Mouse (Mus musculus): Measurements from ENCODE around the gene Agxt2. TPM values are rescaled to one million over a fixed set of nuclear protein-coding genes. Genes with fewer than 3 reads are reported as not detected.

The Agxt2 gene
- polyA plus RNA-seq, 1 experiment from 2014 or later = not detected

- no peak overlapping the region for H3K4me3 ChIP-seq (ENCODE audit: low read length)
- no peak overlapping the region for H3K9ac ChIP-seq (ENCODE audit: low read depth, low read length)
- H3K27me3 ChIP-seq (replicated peaks; ENCODE audit: control insufficient read depth, insufficient read depth, low read length) = no peaks in the 10 kb centered on the region
- no peak overlapping the region for H3K27ac ChIP-seq (ENCODE audit: low read depth, low read length)
- H3K4me2 ChIP-seq (ENCODE audit: low read length) = no peak overlapping the region
- WGBS = 88% methylated on average over 3 of the region's 3 CpGs
- no peaks in the 10 kb centered on the region for H3K4me1 ChIP-seq (ENCODE audit: control insufficient read depth, insufficient read depth, low read depth, low read length)
- H3K9me3 ChIP-seq (ENCODE audit: control insufficient read depth, low read length) = no peaks in the 10 kb centered on the region
- H3K36me3 ChIP-seq (ENCODE audit: control insufficient read depth, insufficient read depth, low read length) = no peaks in the 10 kb centered on the region
- no peak for ATAC-seq
These were observed 17.1 kb downstream of the Agxt2 start for GRCm38 (mm10) chr15:10375404-10375803.

- H3K4me2 ChIP-seq (ENCODE audit: low read length) = no peak overlapping the region
- H3K4me3 ChIP-seq (ENCODE audit: low read length) = no peak overlapping the region
- H3K27me3 ChIP-seq (replicated peaks; ENCODE audit: control insufficient read depth, insufficient read depth, low read length) = no peaks in the 10 kb centered on the region
- ATAC-seq = no peak
- 93% methylated on average over 4 of the region's 4 CpGs for WGBS
- H3K4me1 ChIP-seq (ENCODE audit: control insufficient read depth, insufficient read depth, low read depth, low read length) = no peaks in the 10 kb centered on the region
- H3K9ac ChIP-seq (ENCODE audit: low read depth, low read length) = no peak overlapping the region
- no peaks in the 10 kb centered on the region for H3K9me3 ChIP-seq (ENCODE audit: control insufficient read depth, low read length)
- H3K36me3 ChIP-seq (ENCODE audit: control insufficient read depth, insufficient read depth, low read length) = no peaks in the 10 kb centered on the region
- H3K27ac ChIP-seq (ENCODE audit: low read depth, low read length) = no peak overlapping the region
These were observed 20.1 kb downstream of the Agxt2 start for GRCm38 (mm10) chr15:10378338-10378959.

- no peaks in the 10 kb centered on the region for H3K27me3 ChIP-seq (replicated peaks; ENCODE audit: control insufficient read depth, insufficient read depth, low read length)
- no peak for ATAC-seq
- no peaks in the 10 kb centered on the region for H3K36me3 ChIP-seq (ENCODE audit: control insufficient read depth, insufficient read depth, low read length)
- 94% methylated on average over 3 of the region's 3 CpGs for WGBS
- H3K4me2 ChIP-seq (ENCODE audit: low read length) = no peak overlapping the region
- H3K27ac ChIP-seq (ENCODE audit: low read depth, low read length) = no peak overlapping the region
- H3K9ac ChIP-seq (ENCODE audit: low read depth, low read length) = no peak overlapping the region
- no peaks in the 10 kb centered on the region for H3K9me3 ChIP-seq (ENCODE audit: control insufficient read depth, low read length)
- H3K4me1 ChIP-seq (ENCODE audit: control insufficient read depth, insufficient read depth, low read depth, low read length) = no peaks in the 10 kb centered on the region
- H3K4me3 ChIP-seq (ENCODE audit: low read length) = no peak overlapping the region
These were observed 21.6 kb downstream of the Agxt2 start for GRCm38 (mm10) chr15:10379757-10380458.

- Histone ChIP-seq H3K27me3 (replicated peaks; ENCODE audit: control insufficient read depth, insufficient read depth, low read length) (no peaks in the 10 kb centered on the region), H3K4me1 (ENCODE audit: control insufficient read depth, insufficient read depth, low read depth, low read length) (no peaks in the 10 kb centered on the region), H3K9ac (ENCODE audit: low read depth, low read length) (no peak overlapping the region), H3K27ac (ENCODE audit: low read depth, low read length) (no peak overlapping the region), H3K4me3 (ENCODE audit: low read length) (no peak overlapping the region), H3K36me3 (ENCODE audit: control insufficient read depth, insufficient read depth, low read length) (no peaks in the 10 kb centered on the region), H3K4me2 (ENCODE audit: low read length) (no peak overlapping the region), H3K9me3 (ENCODE audit: control insufficient read depth, low read length) (no peaks in the 10 kb centered on the region)
- WGBS = 67% methylated on average over 2 of the region's 2 CpGs
- 0 out of 2 replicates have a peak, but pooled peaks have one; percentile 40 for ATAC-seq
These were observed 28.9 kb downstream of the Agxt2 start for GRCm38 (mm10) chr15:10387263-10387662.

GRCm38 (mm10) chr15:10399795-10400194 is 41.5 kb downstream of the Agxt2 start:
- Histone ChIP-seq H3K4me3 (ENCODE audit: low read length) (no peak overlapping the region), H3K4me1 (ENCODE audit: control insufficient read depth, insufficient read depth, low read depth, low read length) (no peaks in the 10 kb centered on the region), H3K9me3 (ENCODE audit: control insufficient read depth, low read length) (no peaks in the 10 kb centered on the region), H3K27me3 (replicated peaks; ENCODE audit: control insufficient read depth, insufficient read depth, low read length) (no peaks in the 10 kb centered on the region), H3K9ac (ENCODE audit: low read depth, low read length) (no peak overlapping the region), H3K27ac (ENCODE audit: low read depth, low read length) (no peak overlapping the region), H3K36me3 (ENCODE audit: control insufficient read depth, insufficient read depth, low read length) (no peaks in the 10 kb centered on the region), H3K4me2 (ENCODE audit: low read length) (no peak overlapping the region)
- 75% methylated on average over 2 of the region's 2 CpGs for WGBS
- ATAC-seq = no peak

GRCm38 (mm10) chr15:10400415-10400814 is 42.1 kb downstream of the Agxt2 start:
- H3K27me3 ChIP-seq (replicated peaks; ENCODE audit: control insufficient read depth, insufficient read depth, low read length) = no peaks in the 10 kb centered on the region
- no peaks in the 10 kb centered on the region for H3K4me1 ChIP-seq (ENCODE audit: control insufficient read depth, insufficient read depth, low read depth, low read length)
- H3K4me3 ChIP-seq (ENCODE audit: low read length) = no peak overlapping the region
- no peak overlapping the region for H3K9ac ChIP-seq (ENCODE audit: low read depth, low read length)
- H3K9me3 ChIP-seq (ENCODE audit: control insufficient read depth, low read length) = no peaks in the 10 kb centered on the region
- H3K4me2 ChIP-seq (ENCODE audit: low read length) = no peak overlapping the region
- H3K36me3 ChIP-seq (ENCODE audit: control insufficient read depth, insufficient read depth, low read length) = no peaks in the 10 kb centered on the region
- 36% methylated on average over 3 of the region's 3 CpGs for WGBS
- peak; percentile 48 for ATAC-seq
- no peak overlapping the region for H3K27ac ChIP-seq (ENCODE audit: low read depth, low read length)

- Histone ChIP-seq H3K9me3 (ENCODE audit: control insufficient read depth, low read length) (no peaks in the 10 kb centered on the region), H3K4me3 (ENCODE audit: low read length) (no peak overlapping the region), H3K36me3 (ENCODE audit: control insufficient read depth, insufficient read depth, low read length) (no peaks in the 10 kb centered on the region), H3K4me1 (ENCODE audit: control insufficient read depth, insufficient read depth, low read depth, low read length) (no peaks in the 10 kb centered on the region), H3K27ac (ENCODE audit: low read depth, low read length) (no peak overlapping the region), H3K27me3 (replicated peaks; ENCODE audit: control insufficient read depth, insufficient read depth, low read length) (no peaks in the 10 kb centered on the region), H3K4me2 (ENCODE audit: low read length) (no peak overlapping the region), H3K9ac (ENCODE audit: low read depth, low read length) (no peak overlapping the region)
- no peak for ATAC-seq
- WGBS = 88% methylated on average over 3 of the region's 3 CpGs
These were observed 51.5 kb downstream of the Agxt2 start for GRCm38 (mm10) chr15:10409842-10410241.

GRCm38 (mm10) chr15:10410881-10411280 is 52.5 kb downstream of the Agxt2 start:
- Histone ChIP-seq H3K4me1 (ENCODE audit: control insufficient read depth, insufficient read depth, low read depth, low read length) (no peaks in the 10 kb centered on the region), H3K36me3 (ENCODE audit: control insufficient read depth, insufficient read depth, low read length) (no peaks in the 10 kb centered on the region), H3K9me3 (ENCODE audit: control insufficient read depth, low read length) (no peaks in the 10 kb centered on the region), H3K27ac (ENCODE audit: low read depth, low read length) (no peak overlapping the region), H3K9ac (ENCODE audit: low read depth, low read length) (no peak overlapping the region), H3K27me3 (replicated peaks; ENCODE audit: control insufficient read depth, insufficient read depth, low read length) (no peaks in the 10 kb centered on the region), H3K4me2 (ENCODE audit: low read length) (no peak overlapping the region), H3K4me3 (ENCODE audit: low read length) (no peak overlapping the region)
- WGBS = 82% methylated on average over 2 of the region's 2 CpGs
- ATAC-seq = no peak

- ATAC-seq = no peak
- WGBS = 89% methylated on average over 6 of the region's 6 CpGs
- no peak overlapping the region for H3K4me2 ChIP-seq (ENCODE audit: low read length)
These were observed 55.3 kb downstream of the Agxt2 start for GRCm38 (mm10) chr15:10413656-10414055.

More at GRCm38 (mm10) chr15:10413656-10414055, 55.3 kb downstream of the Agxt2 start:
- H3K4me3 ChIP-seq (ENCODE audit: low read length) = no peak overlapping the region
- H3K9me3 ChIP-seq (ENCODE audit: control insufficient read depth, low read length) = no peaks in the 10 kb centered on the region
- H3K4me1 ChIP-seq (ENCODE audit: control insufficient read depth, insufficient read depth, low read depth, low read length) = no peaks in the 10 kb centered on the region
- H3K27me3 ChIP-seq (replicated peaks; ENCODE audit: control insufficient read depth, insufficient read depth, low read length) = no peaks in the 10 kb centered on the region
- H3K9ac ChIP-seq (ENCODE audit: low read depth, low read length) = no peak overlapping the region
- H3K36me3 ChIP-seq (ENCODE audit: control insufficient read depth, insufficient read depth, low read length) = no peaks in the 10 kb centered on the region
- H3K27ac ChIP-seq (ENCODE audit: low read depth, low read length) = no peak overlapping the region

Data from hindbrain, embryonic 16.5 days (tissue).